Comparison of ENCODE assay signal across 13 mouse cellular contexts in the genomic region with DNA sequence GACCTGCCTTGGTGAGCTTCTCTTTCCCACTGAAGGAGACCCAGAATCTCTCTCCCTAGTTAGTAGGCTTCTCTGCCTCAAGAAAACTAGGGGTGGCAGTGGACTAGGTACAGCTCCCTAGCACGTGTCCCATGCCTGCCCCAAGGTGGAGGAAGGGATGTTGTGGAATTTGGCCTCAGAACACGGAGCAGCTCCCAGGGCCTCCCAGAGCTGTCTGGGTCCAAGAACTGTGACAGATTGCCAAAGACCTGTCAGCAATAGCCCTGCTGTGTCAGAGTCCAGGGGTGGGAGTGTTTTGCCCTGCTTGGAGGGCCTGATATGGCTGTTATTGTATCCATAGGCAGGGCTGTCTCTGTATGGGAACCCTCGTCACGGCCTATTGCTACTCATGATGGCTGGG. TPM values are rescaled to one million over a fixed set of nuclear protein-coding genes. Genes with fewer than 3 reads are reported as not detected.
DNase-seq lines count a peak whose midpoint lies in the region; ATAC-seq and TF ChIP-seq lines count a peak whose summit lies in the region.
"Had no signal": no experiment of that assay in that cellular context is flagged by ENCODE, and none has a peak within 500 bp of the region (broad histone marks: within the 10 kb centered on the region; RNA-seq: fewer than 3 reads in every experiment).

No protein-coding gene starts in this region.

- H3K9me3 ChIP-seq in liver, embryonic 12.5 days (replicated peaks) = no peaks in the 10 kb centered on the region
- no peaks in the 10 kb centered on the region for H3K9me3 ChIP-seq in intestine, embryonic 16.5 days (ENCODE audit: control insufficient read depth, low read length)
- H3K9me3 ChIP-seq in midbrain, embryonic 13.5 days = no peaks in the 10 kb centered on the region

- peak; percentile 33 for DNase-seq in cerebellum, adult 11-12 months
- DNase-seq in liver, adult 2 months (ENCODE audit: extremely low read depth, low read depth, low spot score) = peak; percentile 96
- DNase-seq in right cerebral cortex, postnatal 10 days (ENCODE audit: low spot score in 2 of 2) = no peak
- DNase-seq: lung, adult 2 months had no signal

- H3K27ac ChIP-seq in liver, adult 2 months (replicated peaks; ENCODE audit: insufficient read depth, low read depth, low read length) = peak overlapping the region; percentile 96
- H3K27ac ChIP-seq in liver, embryonic 12.5 days = no peak overlapping the region
- H3K27ac ChIP-seq in intestine, embryonic 16.5 days (ENCODE audit: low read length) = peak overlapping the region; percentile 81
- peak overlapping the region; percentile 73 for H3K27ac ChIP-seq in small intestine, adult 2 months (ENCODE audit: insufficient read depth, low read depth, low read length)
- H3K27ac ChIP-seq in midbrain, embryonic 13.5 days = no peak overlapping the region
- H3K27ac ChIP-seq: left cerebral cortex, adult 2 months had no signal

- no peak overlapping the region for H3K4me2 ChIP-seq in liver, embryonic 12.5 days
- no peak overlapping the region for H3K4me2 ChIP-seq in intestine, embryonic 16.5 days (ENCODE audit: low read depth, low read length)
- no peak overlapping the region for H3K4me2 ChIP-seq in midbrain, embryonic 13.5 days (replicated peaks)

- ATAC-seq in cerebellum, adult (ENCODE audit: insufficient number of reproducible peaks, low FRiP score, low TSS enrichment) = no peak
- no peak for ATAC-seq in liver, embryonic 12.5 days
- peak; percentile 4; the same call in 1 of the 2 replicates for ATAC-seq in intestine, embryonic 16.5 days
- ATAC-seq in midbrain, embryonic 13.5 days = no peak
- ATAC-seq: activated CD4-positive, CD25-positive, alpha-beta regulatory T cell, adult 4 months; forebrain, embryonic 14.5 days; inflammation-experienced regulatory T-cells, adult 6 months had no signal

- H3K36me3 ChIP-seq in liver, adult 2 months (ENCODE audit: control insufficient read depth, insufficient read depth, low read length) = peaks cover 27% of the 10 kb centered on the region
- H3K36me3 ChIP-seq in liver, embryonic 12.5 days = peaks cover 72% of the 10 kb centered on the region
- H3K36me3 ChIP-seq in intestine, embryonic 16.5 days (ENCODE audit: control insufficient read depth, insufficient read depth, low read length) = peaks cover 4% of the 10 kb centered on the region; the same call in 1 of the 2 replicates
- H3K36me3 ChIP-seq in small intestine, adult 2 months (ENCODE audit: control insufficient read depth, insufficient read depth, low read length) = peaks cover 50% of the 10 kb centered on the region
- peaks cover 70% of the 10 kb centered on the region for H3K36me3 ChIP-seq in midbrain, embryonic 13.5 days

- peak overlapping the region; percentile 94 for H3K9ac ChIP-seq in liver, adult 2 months (ENCODE audit: low read depth, low read length)
- H3K9ac ChIP-seq in liver, embryonic 12.5 days = no peak overlapping the region
- 0 out of 2 replicates have a peak overlapping the region, but pooled peaks have one; percentile 7 for H3K9ac ChIP-seq in intestine, embryonic 16.5 days (ENCODE audit: low read depth, low read length)
- no peak overlapping the region for H3K9ac ChIP-seq in midbrain, embryonic 13.5 days (replicated peaks)

- H3K79me2 ChIP-seq in liver, adult 2 months (ENCODE audit: control insufficient read depth, insufficient read depth, low read length) = peaks cover 13% of the 10 kb centered on the region

- H3K4me1 ChIP-seq in liver, adult 2 months (ENCODE audit: control insufficient read depth, insufficient read depth, low read length) = peaks cover 26% of the 10 kb centered on the region
- H3K4me1 ChIP-seq in liver, embryonic 12.5 days = peaks cover 57% of the 10 kb centered on the region
- peaks cover 17% of the 10 kb centered on the region for H3K4me1 ChIP-seq in intestine, embryonic 16.5 days (ENCODE audit: control insufficient read depth, insufficient read depth, low read length)
- H3K4me1 ChIP-seq in small intestine, adult 2 months (ENCODE audit: control insufficient read depth, insufficient read depth, insufficient read length, low read length) = peaks cover 29% of the 10 kb centered on the region
- H3K4me1 ChIP-seq in midbrain, embryonic 13.5 days (replicated peaks) = peaks cover 47% of the 10 kb centered on the region

- no peak for TF ChIP-seq CTCF in liver, adult 2 months (IDR thresholded peaks at IDR 0.05; ENCODE audit: low read depth, low read length)
- TF ChIP-seq CTCF in small intestine, adult 2 months (IDR thresholded peaks at IDR 0.05; ENCODE audit: extremely low read depth, insufficient read length, insufficient replicate concordance, low read depth, low read length) = no peak

- H3K4me3 ChIP-seq in liver, adult 2 months (ENCODE audit: insufficient read depth, low read depth, low read length) = no peak overlapping the region; the same call in 1 of the 2 replicates
- H3K4me3 ChIP-seq in liver, embryonic 12.5 days = no peak overlapping the region
- no peak overlapping the region for H3K4me3 ChIP-seq in intestine, embryonic 16.5 days (ENCODE audit: low read length)
- 0 out of 2 replicates have a peak overlapping the region, but pooled peaks have one; percentile 5 for H3K4me3 ChIP-seq in small intestine, adult 2 months (ENCODE audit: low read depth, low read length)
- H3K4me3 ChIP-seq in midbrain, embryonic 13.5 days (replicated peaks) = no peak overlapping the region
- H3K4me3 ChIP-seq: left cerebral cortex, adult 2 months had no signal

- H3K27me3 ChIP-seq in liver, adult 2 months (ENCODE audit: control insufficient read depth, insufficient read depth, low read length) = no peaks in the 10 kb centered on the region
- no peaks in the 10 kb centered on the region for H3K27me3 ChIP-seq in liver, embryonic 12.5 days (replicated peaks)
- H3K27me3 ChIP-seq in intestine, embryonic 16.5 days (replicated peaks; ENCODE audit: control insufficient read depth, insufficient read depth, low read length) = no peaks in the 10 kb centered on the region
- H3K27me3 ChIP-seq in small intestine, adult 2 months (ENCODE audit: control insufficient read depth, insufficient read depth, low read length) = no peaks in the 10 kb centered on the region
- no peaks in the 10 kb centered on the region for H3K27me3 ChIP-seq in midbrain, embryonic 13.5 days

- 26% methylated on average over 4 of the region's 4 CpGs for WGBS in liver, adult 2 months
- 85% methylated on average over 4 of the region's 4 CpGs for WGBS in liver, embryonic 12.5 days (ENCODE audit: insufficient replicate concordance)
- 63% methylated on average over 4 of the region's 4 CpGs for WGBS in intestine, embryonic 16.5 days
- WGBS in small intestine, adult 2 months = 33% methylated on average over 4 of the region's 4 CpGs
- 87% methylated on average over 4 of the region's 4 CpGs for WGBS in midbrain, embryonic 13.5 days

- TF ChIP-seq POLR2A in liver, adult 2 months (IDR thresholded peaks at IDR 0.05; ENCODE audit: extremely low read depth, insufficient read depth, low read length) = no peak
- TF ChIP-seq POLR2A in small intestine, adult 2 months (IDR thresholded peaks at IDR 0.05; ENCODE audit: low read depth, low read length) = no peak

RNA-seq across cellular contexts. Expression of a gene that starts 4.4 kb away (rescaled TPM):
- total RNA-seq in liver, adult 2 months (2014; rRNA removed) = 250 and 307 TPM in 2 replicates
- polyA plus RNA-seq in liver, adult 2 months (2012; rRNA removed) = 153 and 185 TPM in 2 replicates
- polyA plus RNA-seq in liver, embryonic 12.5 days (2016; fragmentation: Nextera tagmentation; extraction: Ambion mirVana) = 19.7 and 21.1 TPM in 2 replicates
- 87.2 and 101 TPM in 2 replicates for polyA plus RNA-seq in intestine, embryonic 16.5 days (2015; fragmentation: Nextera tagmentation; extraction: Ambion mirVana)
- 27.1 and 54.9 TPM in 2 replicates for polyA plus RNA-seq in small intestine, adult 2 months (2012; rRNA removed)
- polyA plus RNA-seq in midbrain, embryonic 13.5 days (2015; fragmentation: Nextera tagmentation; extraction: Ambion mirVana) = 34.7 and 35.9 TPM in 2 replicates

RNA-seq across cellular contexts. Expression of a gene that starts 5.9 kb away (rescaled TPM):
- 455 and 516 TPM in 2 replicates for total RNA-seq in liver, adult 2 months (2014; rRNA removed)
- 82.7 and 98.8 TPM in 2 replicates for polyA plus RNA-seq in liver, adult 2 months (2012; rRNA removed)
- polyA plus RNA-seq in liver, embryonic 12.5 days (2016; fragmentation: Nextera tagmentation; extraction: Ambion mirVana) = 1,783 and 1,792 TPM in 2 replicates
- 1,622 and 1,645 TPM in 2 replicates for polyA plus RNA-seq in intestine, embryonic 16.5 days (2015; fragmentation: Nextera tagmentation; extraction: Ambion mirVana)
- 40.0 and 48.3 TPM in 2 replicates for polyA plus RNA-seq in small intestine, adult 2 months (2012; rRNA removed)
- polyA plus RNA-seq in midbrain, embryonic 13.5 days (2015; fragmentation: Nextera tagmentation; extraction: Ambion mirVana) = 1,334 and 1,353 TPM in 2 replicates

RNA-seq across cellular contexts. Expression of a gene that starts 6.3 kb away (rescaled TPM):
- 31.0 and 35.0 TPM in 2 replicates for total RNA-seq in liver, adult 2 months (2014; rRNA removed)
- polyA plus RNA-seq in liver, adult 2 months (2012; rRNA removed) = 28.0 and 30.7 TPM in 2 replicates
- polyA plus RNA-seq in liver, embryonic 12.5 days (2016; fragmentation: Nextera tagmentation; extraction: Ambion mirVana) = 77.7 and 79.9 TPM in 2 replicates
- 110 and 122 TPM in 2 replicates for polyA plus RNA-seq in intestine, embryonic 16.5 days (2015; fragmentation: Nextera tagmentation; extraction: Ambion mirVana)
- polyA plus RNA-seq in small intestine, adult 2 months (2012; rRNA removed) = 20.0 and 36.5 TPM in 2 replicates
- 357 and 364 TPM in 2 replicates for polyA plus RNA-seq in midbrain, embryonic 13.5 days (2015; fragmentation: Nextera tagmentation; extraction: Ambion mirVana)

RNA-seq across cellular contexts. Expression of a gene that starts 17.3 kb away (rescaled TPM):
- total RNA-seq in liver, adult 2 months (2014; rRNA removed) = 8.8 and 10.2 TPM in 2 replicates
- 14.7 and 22.0 TPM in 2 replicates for polyA plus RNA-seq in liver, adult 2 months (2012; rRNA removed)
- polyA plus RNA-seq in liver, embryonic 12.5 days (2016; fragmentation: Nextera tagmentation; extraction: Ambion mirVana) = 16.8 and 18.6 TPM in 2 replicates
- 23.3 and 25.9 TPM in 2 replicates for polyA plus RNA-seq in intestine, embryonic 16.5 days (2015; fragmentation: Nextera tagmentation; extraction: Ambion mirVana)
- polyA plus RNA-seq in small intestine, adult 2 months (2012; rRNA removed) = 17.8 and 21.3 TPM in 2 replicates
- 36.7 and 40.7 TPM in 2 replicates for polyA plus RNA-seq in midbrain, embryonic 13.5 days (2015; fragmentation: Nextera tagmentation; extraction: Ambion mirVana)

RNA-seq across cellular contexts. Expression of a gene that starts 21.8 kb away (rescaled TPM):
- 87.8 and 131 TPM in 2 replicates for total RNA-seq in liver, adult 2 months (2014; rRNA removed)
- polyA plus RNA-seq in liver, adult 2 months (2012; rRNA removed) = 75.0 and 111 TPM in 2 replicates
- polyA plus RNA-seq in liver, embryonic 12.5 days (2016; fragmentation: Nextera tagmentation; extraction: Ambion mirVana) = 24.4 and 26.4 TPM in 2 replicates
- polyA plus RNA-seq in intestine, embryonic 16.5 days (2015; fragmentation: Nextera tagmentation; extraction: Ambion mirVana) = 36.5 and 41.2 TPM in 2 replicates
- 34.3 and 38.3 TPM in 2 replicates for polyA plus RNA-seq in small intestine, adult 2 months (2012; rRNA removed)
- 28.1 and 28.4 TPM in 2 replicates for polyA plus RNA-seq in midbrain, embryonic 13.5 days (2015; fragmentation: Nextera tagmentation; extraction: Ambion mirVana)

Comparison
In these comparisons a context has a peak if more than half of its experiments do, and no peak if none do; other contexts are left out.
1. H3K27ac ChIP-seq: peak in liver, adult 2 months (single experiment), intestine, embryonic 16.5 days (single experiment) and small intestine, adult 2 months (single experiment); none in liver, embryonic 12.5 days (single experiment) and midbrain, embryonic 13.5 days (single experiment).
2. H3K9ac ChIP-seq: peak in liver, adult 2 months (single experiment) and intestine, embryonic 16.5 days (single experiment); none in liver, embryonic 12.5 days (single experiment) and midbrain, embryonic 13.5 days (single experiment).
3. RNA of a gene that starts 5.9 kb away (polyA plus RNA-seq): 1,783 to 1,792 TPM in liver, embryonic 12.5 days, 1,622 to 1,645 TPM in intestine, embryonic 16.5 days and 1,334 to 1,353 TPM in midbrain, embryonic 13.5 days; 82.7 to 98.8 TPM in liver, adult 2 months and 40.0 to 48.3 TPM in small intestine, adult 2 months; every median in the first group is over 10 times any median in the second.
4. DNase-seq: peak in cerebellum, adult 11-12 months (single experiment) and liver, adult 2 months (single experiment); none in right cerebral cortex, postnatal 10 days (0 of 2).